Mouse (Mus musculus) limb, embryonic 11.5 days (tissue): Measurements from ENCODE around the gene Dqx1. TPM values are rescaled to one million over a fixed set of nuclear protein-coding genes. Genes with fewer than 3 reads are reported as not detected.

Experiments used
- ATAC-seq: fragments of 200-750 bp; cut with Nextera tagmentation; 2 replicates; pipeline ENCODE4 v1.8.0; 2017; ENCODE audit warnings: low read depth; ENCODE audit not compliant: insufficient number of reproducible peaks, low FRiP score, low TSS enrichment
- DNase-seq: peaks from one replicate; pipeline ENCODE4 v3.0.0-alpha.2; 2015; ENCODE audit warnings: low spot score
- H3K27ac ChIP-seq: fragments of 300-500 bp; sonication (generic); replicated peaks from 2 replicates; pipeline ENCODE4 v1.5.1; 2014; ENCODE audit warnings: low read depth, mild to moderate bottlenecking, low read length
- H3K27me3 ChIP-seq: fragments of 300-500 bp; sonication (generic); 2 replicates; pipeline ENCODE4 v1.6.1; 2014; ENCODE audit warnings: mild to moderate bottlenecking, low read length, mixed read lengths; ENCODE audit not compliant: control insufficient read depth, insufficient read depth
- H3K36me3 ChIP-seq: fragments of 300-500 bp; sonication (generic); 2 replicates; pipeline ENCODE4 v1.6.1; 2014; ENCODE audit warnings: mild to moderate bottlenecking, low read length, moderate library complexity, mixed read lengths; ENCODE audit not compliant: control insufficient read depth, insufficient read depth
- H3K4me1 ChIP-seq: fragments of 300-500 bp; sonication (generic); 2 replicates; pipeline ENCODE4 v1.6.1; 2014; ENCODE audit warnings: low read length, mixed read lengths; ENCODE audit not compliant: control insufficient read depth, insufficient read depth
- H3K4me2 ChIP-seq: fragments of 300-500 bp; sonication (generic); 2 replicates; pipeline ENCODE4 v1.6.1; 2014; ENCODE audit warnings: low read depth, mild to moderate bottlenecking, moderate library complexity; ENCODE audit not compliant: severe bottlenecking
- H3K4me3 ChIP-seq: fragments of 300-500 bp; sonication (generic); 2 replicates; pipeline ENCODE4 v1.5.1; 2014; ENCODE audit warnings: low read depth, low read length
- H3K9ac ChIP-seq: fragments of 300-500 bp; sonication (generic); 2 replicates; pipeline ENCODE4 v1.6.1; 2014; ENCODE audit warnings: mild to moderate bottlenecking, low read length
- H3K9me3 ChIP-seq: fragments of 300-500 bp; sonication (generic); 2 replicates; pipeline ENCODE4 v1.6.1; 2016; ENCODE audit warnings: low read length; ENCODE audit not compliant: control insufficient read depth
- WGBS: fragments of 180-500 bp; shearing (Covaris S2); extraction: QIAGEN DNeasy Blood & Tissue Kit; methylation state at CpG from one replicate; pipeline ENCODE4 v1.1.7; 2014; 5-methylcytosine and 5-hydroxymethylcytosine counted together
- polyA plus RNA-seq: library from polyadenylated mRNA; unstranded; fragments of >200 nt; fragmentation: Nextera tagmentation; extraction: Ambion mirVana; gene quantifications from 2 replicates; pipeline ENCODE4 v1.2.1, GENCODE M21; 2014

Gene Dqx1
- polyA plus RNA-seq, 1 experiment from 2014 or later: 0.35 TPM

DNA sequence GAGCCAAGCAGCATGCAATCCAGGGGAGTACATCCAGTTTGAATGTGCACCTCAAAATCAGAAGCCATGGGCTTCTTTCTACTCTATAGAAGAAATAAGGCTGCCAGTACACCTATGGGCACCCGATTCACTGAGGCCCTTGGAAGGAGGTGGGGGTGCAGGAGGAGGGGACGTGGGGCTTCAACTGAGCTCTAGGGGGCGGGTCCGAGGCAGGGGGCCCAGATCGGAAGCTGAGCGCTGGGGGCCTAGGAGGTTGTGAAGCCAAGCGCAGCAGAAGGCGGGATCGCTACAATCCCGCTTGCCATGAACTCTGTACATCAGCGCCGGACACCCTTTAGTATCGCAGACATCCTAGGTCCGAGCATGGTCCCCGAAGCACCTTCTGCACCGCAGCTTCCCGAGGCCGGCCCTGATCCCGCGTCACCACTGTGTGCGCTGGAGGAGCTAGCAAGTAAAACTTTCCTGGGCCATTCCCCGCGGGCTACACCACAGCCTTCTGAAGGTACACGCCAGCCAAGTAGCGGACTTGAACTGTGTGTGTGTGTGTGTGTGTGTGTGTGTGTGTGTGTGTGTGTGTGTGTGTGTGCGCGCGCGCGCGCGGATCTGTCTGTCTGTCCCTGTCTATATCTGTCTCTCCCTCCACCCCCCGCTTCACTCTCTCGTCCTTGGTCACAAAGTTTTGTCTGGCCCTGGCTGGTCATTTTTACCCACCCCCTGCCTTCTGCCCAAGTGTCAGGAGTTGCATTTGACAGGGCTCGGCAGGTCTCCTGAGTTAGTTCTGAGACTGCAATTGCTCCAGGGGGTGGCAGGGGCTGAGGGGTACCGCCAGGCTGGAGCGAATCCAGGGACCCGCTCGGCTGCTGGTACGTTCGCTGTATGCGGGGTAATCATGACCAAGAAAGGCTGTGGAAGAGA, 28.7 kb downstream of the Dqx1 start, which contains the start of gene Lbx2:
Gene Lbx2, plus strand, starts transcription at position 247 of the 915 bp plus-strand sequence.
- 0 out of 2 replicates have a peak, but pooled peaks cover 2% of the 10 kb centered on the region for H3K36me3 ChIP-seq
- H3K4me1 ChIP-seq: peaks cover 31% of the 10 kb centered on the region
- H3K27me3 ChIP-seq: peaks cover 49% of the 10 kb centered on the region
- H3K4me2 ChIP-seq: peak within 1 kb of the TSS; percentile 50
- H3K27ac ChIP-seq: no peak within 1 kb of the TSS
- H3K9ac ChIP-seq: peak within 1 kb of the TSS; percentile 34; the same call in 1 of the 2 replicates
- H3K9me3 ChIP-seq: no peaks in the 10 kb centered on the region
- DNase-seq: peak; percentile 55
- peak within 1 kb of the TSS; percentile 22 for H3K4me3 ChIP-seq
- 1% methylated on average over 42 of the region's 42 CpGs for WGBS
- no peak for ATAC-seq

GRCm38 (mm10) chr6:83087205-83087925, 29.7 kb downstream of the Dqx1 start:
- Histone ChIP-seq H3K36me3 (0 out of 2 replicates have a peak, but pooled peaks cover 2% of the 10 kb centered on the region), H3K4me2 (peak overlapping the region; percentile 41), H3K4me1 (peaks cover 31% of the 10 kb centered on the region), H3K27ac (no peak overlapping the region), H3K4me3 (peak overlapping the region; percentile 16; the same call in 1 of the 2 replicates), H3K9me3 (no peaks in the 10 kb centered on the region), H3K9ac (no peak overlapping the region), H3K27me3 (peaks cover 49% of the 10 kb centered on the region)
- ATAC-seq: no peak
- WGBS: 2% methylated on average over 47 of the region's 47 CpGs
- peak; percentile 59 for DNase-seq

GRCm38 (mm10) chr6:83087926-83088260, 30.2 kb downstream of the Dqx1 start:
- Histone ChIP-seq H3K4me3 (peak overlapping the region; percentile 16; the same call in 1 of the 2 replicates), H3K27ac (no peak overlapping the region), H3K36me3 (no peaks in the 10 kb centered on the region), H3K4me1 (peaks cover 31% of the 10 kb centered on the region), H3K4me2 (peak overlapping the region; percentile 41), H3K27me3 (peaks cover 49% of the 10 kb centered on the region), H3K9ac (no peak overlapping the region), H3K9me3 (no peaks in the 10 kb centered on the region)
- 9% methylated on average over 9 of the region's 9 CpGs for WGBS
- ATAC-seq (no peak), DNase-seq (no peak)

- peaks cover 2% of the 10 kb centered on the region; the same call in 1 of the 2 replicates for H3K4me1 ChIP-seq
- no peaks in the 10 kb centered on the region; the same call in 1 of the 2 replicates for H3K9me3 ChIP-seq
- no peak overlapping the region for H3K27ac ChIP-seq
- peaks cover 17% of the 10 kb centered on the region for H3K27me3 ChIP-seq
- no peak overlapping the region for H3K9ac ChIP-seq
- no peak overlapping the region for H3K4me3 ChIP-seq
- DNase-seq (no peak), ATAC-seq (no peak)
- 40% methylated on average over 6 of the region's 6 CpGs for WGBS
- H3K4me2 ChIP-seq: no peak overlapping the region
- H3K36me3 ChIP-seq: no peaks in the 10 kb centered on the region
Observed at GRCm38 (mm10) chr6:83092416-83093127, 34.9 kb downstream of the Dqx1 start.

DNA sequence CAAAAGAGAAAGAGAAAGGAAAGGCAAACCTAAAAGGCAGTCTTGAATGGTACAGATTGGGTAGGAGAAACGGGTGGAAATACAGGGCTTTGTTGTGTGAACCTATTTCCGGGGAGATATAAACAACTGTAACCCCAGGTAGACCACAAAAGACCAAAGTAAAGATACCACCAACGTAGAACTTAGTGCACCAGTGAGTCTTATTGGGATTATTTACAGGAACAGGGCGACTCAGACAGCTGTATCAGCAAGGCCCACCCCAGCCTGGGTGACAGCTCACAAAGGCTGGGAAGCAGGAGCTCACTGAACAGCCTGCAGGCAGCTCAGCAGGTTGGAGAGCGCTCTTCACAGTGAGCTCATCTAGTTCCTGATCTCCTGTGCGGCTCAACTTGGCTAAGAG, 38.3 kb downstream of the Dqx1 start:
- H3K4me2 ChIP-seq: no peak overlapping the region
- 50% methylated on average over 6 of the region's 6 CpGs for WGBS
- no peak overlapping the region for H3K9ac ChIP-seq
- H3K4me1 ChIP-seq: peaks cover 1% of the 10 kb centered on the region; the same call in 1 of the 2 replicates
- H3K4me3 ChIP-seq: no peak overlapping the region
- DNase-seq (no peak), ATAC-seq (no peak)
- H3K27me3 ChIP-seq: no peaks in the 10 kb centered on the region
- no peak overlapping the region for H3K27ac ChIP-seq
- no peaks in the 10 kb centered on the region; the same call in 1 of the 2 replicates for H3K9me3 ChIP-seq
- no peaks in the 10 kb centered on the region for H3K36me3 ChIP-seq

GRCm38 (mm10) chr6:83098411-83098810, 40.8 kb downstream of the Dqx1 start:
- Histone ChIP-seq H3K9me3 (no peaks in the 10 kb centered on the region; the same call in 1 of the 2 replicates), H3K27me3 (0 out of 2 replicates have a peak, but pooled peaks cover 2% of the 10 kb centered on the region), H3K4me2 (no peak overlapping the region), H3K4me1 (peaks cover 14% of the 10 kb centered on the region), H3K4me3 (no peak overlapping the region), H3K9ac (no peak overlapping the region), H3K27ac (no peak overlapping the region), H3K36me3 (no peaks in the 10 kb centered on the region)
- DNase-seq (no peak), ATAC-seq (no peak)
- 58% methylated on average over 2 of the region's 2 CpGs for WGBS

- Histone ChIP-seq H3K4me1 (peaks cover 14% of the 10 kb centered on the region), H3K27ac (peak within 1 kb of the TSS; percentile 2), H3K36me3 (no peaks in the 10 kb centered on the region), H3K4me3 (peak within 1 kb of the TSS; percentile 75), H3K4me2 (peak within 1 kb of the TSS; percentile 100), H3K9ac (peak within 1 kb of the TSS; percentile 75), H3K27me3 (0 out of 2 replicates have a peak, but pooled peaks cover 3% of the 10 kb centered on the region), H3K9me3 (no peaks in the 10 kb centered on the region)
- WGBS: 2% methylated on average over 25 of the region's 25 CpGs
- peak; percentile 75 for ATAC-seq
- peak; percentile 82 for DNase-seq
Observed at GRCm38 (mm10) chr6:83101316-83101687, 43.7 kb downstream of the Dqx1 start, which contains the start of the genes Ccdc142 and Gm42688. Gene Ccdc142 (plus strand): TSS chr6:83101601. Gene Gm42688 (plus strand): TSS chr6:83101617.
